Mouse (Mus musculus): ENCODE data around the gene Col4a2. TPM values are rescaled to one million over a fixed set of nuclear protein-coding genes. Genes with fewer than 3 reads are reported as not detected.

The Col4a2 gene
- total RNA-seq (2023) = 0.53 TPM

GRCm38 (mm10) chr8:11312349-11313175 lies at the start of gene Col4a2, which contains the start of gene Col4a1:
Col4a2 (plus strand) TSS chr8:11312805.
Col4a1 (minus strand) TSS chr8:11312826.

GRCm38 (mm10) chr8:11477811-11478761 lies 165.5 kb downstream of the Col4a2 start, which contains the start of gene Rab20:
Rab20 (minus strand) TSS chr8:11478710.

GRCm38 (mm10) chr8:11497017-11497990 lies 184.7 kb downstream of the Col4a2 start, which contains the start of gene Naxd:
Naxd (plus strand) TSS chr8:11497506.

Other genes starting within 250 kb of the Col4a2 start
- gene Col4a1, start within 50 bp of the Col4a2 start, total RNA-seq (2023) = 2.0 TPM
- 7.7 TPM for gene Rab20, start 165.9 kb downstream of the Col4a2 start, total RNA-seq (2023)
- gene Naxd, start 184.7 kb downstream of the Col4a2 start, total RNA-seq (2023) = 39.6 TPM
- gene Cars2, start 238.0 kb downstream of the Col4a2 start, total RNA-seq (2023) = 51.5 TPM
- 59.2 TPM for gene Ing1, start 242.8 kb downstream of the Col4a2 start, total RNA-seq (2023)